Mouse (Mus musculus): ENCODE measurements around the gene Adrb1.

DNA sequence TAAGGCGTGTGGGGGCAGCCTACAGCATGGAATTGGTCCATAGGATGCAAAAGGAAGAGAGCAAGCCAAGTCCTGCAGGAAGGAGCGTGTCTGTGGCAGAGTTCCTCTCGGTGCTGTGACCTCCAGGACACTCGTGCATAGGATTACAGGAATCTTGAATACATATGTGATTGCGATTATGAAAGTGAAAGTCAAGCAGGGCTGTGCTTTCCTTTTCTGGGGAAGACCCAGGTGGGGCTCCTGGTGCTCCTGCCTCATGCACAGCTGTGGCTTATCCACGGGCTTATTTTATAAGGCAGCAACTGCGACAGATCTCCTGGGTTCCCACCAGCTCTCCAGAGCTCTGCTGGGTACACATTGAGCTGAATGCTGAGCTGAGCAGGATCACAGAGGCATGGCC is 39.2 kb upstream of the Adrb1 start:
- TF ChIP-seq CTCF (IDR thresholded peaks at IDR 0.05; ENCODE audit: insufficient read depth, low read length) (no peak), POLR2A (IDR thresholded peaks at IDR 0.05; ENCODE audit: borderline replicate concordance, extremely low read depth, low read depth, low read length) (no peak)

All from lung, adult 2 months (tissue).